Mouse (Mus musculus): Measurements from ENCODE around the gene Chchd3.

- TF ChIP-seq USF1 (IDR thresholded peaks at IDR 0.05; ENCODE audit: low read depth) (no peak), POLR2A (IDR thresholded peaks at IDR 0.05; ENCODE audit: insufficient read length, low read depth) (no peak), MAX (IDR thresholded peaks at IDR 0.05; ENCODE audit: low read depth) (no peak), TCF12 (IDR thresholded peaks at IDR 0.05; ENCODE audit: insufficient read depth, poor library complexity, severe bottlenecking) (no peak), E2F4 (IDR thresholded peaks at IDR 0.05; ENCODE audit: insufficient read depth) (no peak), MYOD1 (IDR thresholded peaks at IDR 0.05; ENCODE audit: control insufficient read depth in 1 of 3, insufficient read length in 2 of 3, low read depth in 2 of 3) (no peak), MYOG (IDR thresholded peaks at IDR 0.05; ENCODE audit: control insufficient read depth in 1 of 3, insufficient read depth in 1 of 3, insufficient read length in 2 of 3, low read depth in 2 of 3) (no peak), POLR2AphosphoS2 (IDR thresholded peaks at IDR 0.05; ENCODE audit: insufficient read length, low read depth) (no peak), REST (IDR thresholded peaks at IDR 0.05; ENCODE audit: insufficient read depth, insufficient read length) (no peak), TCF3 (IDR thresholded peaks at IDR 0.05; ENCODE audit: insufficient read length, low read depth) (no peak), SRF (IDR thresholded peaks at IDR 0.05; ENCODE audit: control insufficient read depth, insufficient read length, low read depth) (no peak), CEBPB (IDR thresholded peaks at IDR 0.05; ENCODE audit: insufficient read depth, poor library complexity, severe bottlenecking) (no peak)
Observed at GRCm38 (mm10) chr6:32936365-32936764, 123.7 kb downstream of the Chchd3 start.
